Mouse (Mus musculus): ENCODE measurements at regions not wholly inside any gene's neighbourhood (a gene's known extent, or its start where the extent isn't known, plus 50 kb on each side); places are given as distances from the start of the nearest gene placed in this dataset.

DNA sequence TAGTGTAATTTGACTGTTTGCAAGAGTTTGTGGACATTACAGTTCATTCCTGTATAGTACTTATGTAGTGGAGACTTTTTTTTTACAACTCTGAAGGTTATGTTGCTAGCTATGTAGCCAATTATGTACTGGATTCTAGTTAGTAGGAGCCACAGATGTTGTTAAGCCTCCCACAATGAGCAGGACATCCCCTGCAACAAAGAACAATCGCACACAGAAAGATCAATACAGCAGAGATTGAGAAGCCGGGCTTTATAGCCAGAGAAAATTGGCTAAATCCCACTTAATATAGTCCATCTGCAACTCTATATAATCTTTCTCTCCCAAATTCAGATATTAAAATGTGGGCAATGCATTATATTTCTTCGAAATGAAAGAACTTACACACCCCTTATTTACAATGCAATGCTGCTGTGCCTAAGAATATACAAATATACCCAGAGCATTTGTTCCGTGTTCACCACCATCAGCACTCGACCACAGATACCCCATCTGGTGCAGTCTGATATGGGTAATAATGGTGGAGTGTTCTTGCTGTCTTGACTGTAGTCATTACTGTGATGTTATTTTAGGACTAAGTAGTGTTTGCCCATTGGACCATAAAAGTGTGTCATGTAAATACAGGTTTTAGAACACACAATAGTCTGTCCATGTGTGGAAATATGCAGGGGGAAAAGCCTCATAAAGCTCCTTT lies 1351.9 kb upstream of the Zeb2 start:
- DNase-seq (ENCODE audit: low read depth), result no peak

DNA sequence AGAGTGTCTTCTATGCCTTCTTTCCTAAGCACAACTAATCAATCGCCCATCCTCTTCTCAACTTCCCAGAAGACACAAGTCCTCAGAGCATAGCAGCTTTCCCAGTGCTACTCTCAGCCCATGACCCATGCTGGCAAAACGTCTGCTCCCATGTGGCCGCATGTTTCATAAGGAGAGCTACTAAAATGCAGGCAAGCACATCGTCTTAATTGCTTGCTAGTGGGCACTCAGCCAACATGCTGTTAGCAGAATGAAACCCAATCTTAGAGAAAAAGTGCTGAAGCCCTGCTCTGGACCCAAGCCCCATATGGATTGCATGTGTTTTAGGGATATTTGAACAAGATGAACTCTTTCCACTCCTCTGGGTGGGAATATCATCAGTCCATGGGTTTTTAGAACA lies 1348.2 kb upstream of the Zeb2 start:
- no peak for DNase-seq (ENCODE audit: low read depth)

DNA sequence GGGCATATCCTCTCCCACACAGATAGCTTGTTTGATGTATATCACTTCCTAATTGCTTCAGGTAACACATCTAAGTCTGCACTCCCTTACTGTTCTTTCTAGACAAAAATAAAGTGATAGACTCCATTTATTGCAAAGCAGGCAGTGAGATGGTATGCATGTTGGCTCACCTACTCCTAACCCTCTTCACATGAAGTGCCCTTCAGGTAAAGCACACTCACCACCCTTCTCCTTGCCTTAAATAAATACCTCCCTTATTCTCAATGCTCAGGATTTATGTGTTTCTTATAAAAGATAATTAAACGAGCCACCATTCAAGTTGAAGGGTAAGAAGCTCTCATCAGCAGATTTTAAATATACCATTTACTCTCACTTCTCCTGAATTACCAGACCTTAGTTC lies 1347.7 kb upstream of the Zeb2 start:
- DNase-seq (ENCODE audit: low read depth), result no peak

DNA sequence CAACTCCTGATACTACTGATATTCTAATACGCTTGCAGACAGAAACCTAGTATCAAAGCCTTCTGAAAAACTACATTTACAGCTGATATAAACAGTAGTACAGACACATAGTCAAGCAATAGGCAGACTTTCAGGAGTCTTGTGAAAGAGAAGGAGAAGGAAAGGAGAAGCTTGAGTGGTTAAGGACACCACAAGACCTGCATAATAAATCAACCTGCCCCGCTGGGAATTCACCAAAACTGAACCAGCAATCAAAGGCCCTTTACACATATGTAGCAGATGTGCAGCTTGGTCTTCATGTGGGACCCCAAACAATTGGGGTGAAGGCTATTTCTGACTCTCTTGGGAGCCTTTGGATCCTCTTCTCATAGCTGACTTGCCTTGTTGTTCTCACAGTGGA lies 1345.5 kb upstream of the Zeb2 start:
- DNase-seq (ENCODE audit: low read depth), result no peak

DNA sequence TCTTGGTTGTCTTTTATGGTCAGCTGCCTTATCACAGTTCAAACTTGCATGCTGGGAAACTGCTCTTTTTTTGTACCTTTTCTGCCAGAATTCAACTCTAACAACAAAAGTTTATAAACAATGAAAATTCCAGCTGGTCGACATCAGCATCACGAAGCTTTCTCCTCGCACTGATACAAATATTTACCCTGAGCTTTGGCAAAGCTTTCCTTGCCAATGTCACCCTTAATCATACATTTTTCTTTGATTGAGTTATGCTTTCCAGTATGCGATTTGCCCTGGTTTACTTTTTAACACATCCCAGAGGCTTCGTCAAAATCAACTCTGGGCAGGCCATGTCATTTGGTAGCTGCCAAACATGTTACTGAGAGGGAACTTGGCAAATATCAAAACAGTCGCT lies 1333.5 kb upstream of the Zeb2 start:
- no peak for DNase-seq (ENCODE audit: low read depth)

DNA sequence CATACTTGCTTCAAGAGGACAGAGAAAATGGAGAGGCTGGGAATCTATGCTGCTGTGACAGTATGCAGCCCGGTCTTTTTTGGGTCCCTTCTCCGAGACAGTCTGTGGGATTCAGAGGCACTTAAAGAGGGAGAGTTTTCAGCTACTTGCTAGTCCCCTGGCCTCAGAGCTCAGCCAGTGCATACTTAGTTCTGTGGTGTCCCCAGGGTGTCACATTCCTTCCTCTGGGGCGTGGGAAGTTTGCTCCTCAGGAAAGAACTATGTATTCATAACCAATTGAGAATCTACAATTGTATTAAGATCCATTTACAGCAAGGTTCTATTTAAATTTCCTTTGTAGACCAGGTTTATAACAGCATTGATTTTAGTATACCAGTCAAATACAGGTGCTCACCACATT lies 1328.1 kb upstream of the Zeb2 start:
- DNase-seq (ENCODE audit: low read depth), result no peak

DNA sequence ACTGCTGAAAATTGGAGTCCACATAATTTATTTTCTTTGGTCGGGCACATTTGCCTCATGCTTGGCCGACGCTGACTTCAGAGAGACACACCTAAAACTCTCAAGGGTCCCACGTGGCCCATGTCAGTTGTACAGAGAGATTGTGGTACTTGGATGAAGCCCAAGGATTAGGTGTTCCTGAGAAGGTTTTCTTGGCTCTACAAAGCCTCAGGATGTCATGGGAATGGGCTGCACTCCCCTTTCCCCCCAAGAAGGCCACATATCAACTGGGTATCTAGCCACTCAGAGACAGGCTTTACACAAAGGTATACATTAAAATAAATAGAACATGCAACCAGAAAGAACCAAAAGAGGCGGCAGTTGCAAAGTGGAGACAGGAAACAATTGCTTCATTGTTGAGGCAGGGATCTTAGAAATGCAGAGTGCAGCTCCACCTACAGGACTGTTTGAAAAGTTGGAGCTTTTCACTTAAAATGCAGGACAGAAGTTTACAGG lies 1326.5 kb upstream of the Zeb2 start:
- peak; percentile 10 for DNase-seq (ENCODE audit: low read depth)

DNA sequence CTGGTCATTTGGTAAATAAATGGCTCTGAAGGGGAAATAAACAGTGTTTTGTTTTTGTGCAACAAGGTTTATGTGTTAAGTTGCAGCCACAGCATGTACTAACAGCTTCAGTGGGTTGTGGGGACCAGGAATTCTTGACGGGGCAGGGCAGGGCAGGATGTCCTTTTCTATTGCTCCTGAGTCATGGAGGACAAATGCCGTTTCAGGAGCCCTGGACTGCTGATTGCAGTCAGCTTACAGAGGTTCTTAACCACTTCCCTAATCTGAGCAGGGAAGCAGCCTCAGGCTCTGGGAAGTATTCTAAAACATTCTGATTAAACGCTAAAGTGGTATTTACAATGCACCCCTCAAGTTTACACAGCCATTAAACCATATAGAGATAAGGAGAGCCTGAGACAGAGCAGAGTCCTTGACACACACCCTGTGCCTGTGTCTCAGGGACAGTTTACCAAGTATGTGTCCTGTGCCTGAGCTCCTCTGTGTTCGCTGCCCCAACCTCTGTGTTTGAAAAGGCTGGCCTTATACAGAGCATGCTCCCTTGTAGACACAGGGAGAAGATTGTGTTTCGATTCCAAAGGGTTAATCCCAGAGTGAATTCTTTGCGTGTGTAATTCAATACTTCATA lies 1326.0 kb upstream of the Zeb2 start:
- DNase-seq (ENCODE audit: low read depth), result no peak

DNA sequence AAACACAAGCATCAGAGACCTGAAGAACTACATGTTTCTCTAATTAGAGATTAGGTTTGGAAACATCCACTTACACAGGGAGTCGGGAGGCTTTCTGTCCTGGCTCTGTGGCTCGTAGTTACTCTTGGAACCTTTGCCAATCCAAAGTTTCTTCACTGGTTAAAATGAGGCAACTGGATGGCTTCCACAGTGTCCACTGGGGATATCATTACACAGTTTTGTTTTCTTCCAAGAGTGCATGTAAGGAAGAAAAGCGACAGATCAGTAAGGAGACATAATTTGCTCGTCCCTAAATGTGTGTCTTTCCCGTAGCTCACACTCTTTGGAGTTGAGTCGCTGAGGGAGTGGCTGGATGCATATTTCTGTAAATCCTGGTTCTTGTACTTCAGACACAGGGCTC lies 1325.4 kb upstream of the Zeb2 start:
- DNase-seq (ENCODE audit: low read depth), result peak; percentile 16

DNA sequence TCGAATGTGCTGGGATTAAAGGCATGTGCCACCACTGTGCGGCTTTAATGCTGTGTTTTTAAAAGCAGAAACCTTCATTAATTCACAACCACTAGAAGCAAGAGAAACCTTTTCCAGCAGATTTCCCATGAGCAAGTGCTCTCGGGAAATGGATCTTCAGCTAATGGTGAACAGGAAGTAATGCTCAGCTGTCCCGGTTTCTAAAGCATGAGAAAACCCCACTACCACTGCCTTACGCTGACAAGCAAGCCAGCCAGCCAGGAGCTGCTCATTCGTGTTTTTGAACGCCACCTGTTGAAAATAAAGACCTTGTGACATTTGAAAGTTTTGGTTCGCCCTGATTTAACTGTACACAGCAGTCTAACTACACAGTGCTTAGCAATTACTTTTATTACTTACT lies 1324.7 kb upstream of the Zeb2 start:
- no peak for DNase-seq (ENCODE audit: low read depth)

DNA sequence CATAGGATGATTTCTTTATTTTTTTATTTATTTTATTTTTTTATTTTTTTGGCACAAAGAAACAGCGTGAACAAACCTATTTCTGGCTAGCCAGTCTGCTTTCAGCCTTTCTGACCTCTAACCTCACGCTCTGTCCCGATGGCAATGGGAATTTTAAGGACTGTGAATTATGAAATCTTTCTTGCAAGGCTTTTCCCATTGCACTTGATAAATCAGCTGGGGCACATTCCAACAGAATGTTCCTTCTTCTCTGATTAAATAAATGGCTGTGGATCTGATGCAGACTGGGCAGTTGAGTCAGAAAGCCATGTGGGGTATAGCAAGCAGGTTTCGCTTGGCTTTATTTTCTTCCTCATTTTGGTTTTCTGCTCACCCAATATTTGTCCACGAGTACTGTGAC lies 1324.2 kb upstream of the Zeb2 start:
- DNase-seq (ENCODE audit: low read depth), result no peak

DNA sequence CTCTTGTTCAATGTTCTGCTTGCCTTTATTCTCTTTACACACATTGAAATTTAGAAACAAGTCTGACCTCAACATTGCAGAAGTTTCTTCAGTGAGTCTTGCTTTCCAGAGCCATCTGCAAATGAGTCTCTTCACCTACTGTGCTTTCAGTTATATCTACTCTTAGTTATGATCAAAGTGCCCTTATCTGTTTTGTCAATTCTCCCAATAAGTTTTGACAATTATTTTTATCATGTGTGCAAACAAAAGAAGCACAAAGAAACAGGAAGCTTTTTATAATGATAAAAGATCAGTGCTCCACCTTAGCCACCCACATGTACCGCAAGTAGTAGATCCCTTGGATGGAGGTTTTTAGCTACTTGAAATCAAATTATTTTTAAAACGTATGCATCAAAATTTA lies 1322.8 kb upstream of the Zeb2 start:
- DNase-seq (ENCODE audit: low read depth), result no peak

DNA sequence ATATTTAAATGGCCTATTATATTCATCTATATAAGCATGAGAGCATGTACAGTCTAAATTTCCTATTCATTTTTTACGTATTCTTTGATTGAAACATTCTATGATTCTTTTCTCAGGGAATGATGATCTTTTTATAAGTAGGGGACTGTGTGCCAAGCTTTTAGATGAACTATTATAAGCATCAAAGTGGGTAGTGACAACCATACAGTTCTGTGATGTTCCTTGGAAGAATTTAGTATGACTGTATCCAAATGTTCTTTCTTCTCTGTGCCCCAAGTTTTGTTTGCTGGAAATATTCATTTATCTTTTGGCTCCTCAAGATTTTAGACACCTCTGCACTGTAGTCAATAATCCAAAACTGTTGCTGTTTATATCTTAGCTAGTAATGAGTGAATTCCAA lies 1301.1 kb upstream of the Zeb2 start:
- DNase-seq (ENCODE audit: low read depth), result no peak

DNA sequence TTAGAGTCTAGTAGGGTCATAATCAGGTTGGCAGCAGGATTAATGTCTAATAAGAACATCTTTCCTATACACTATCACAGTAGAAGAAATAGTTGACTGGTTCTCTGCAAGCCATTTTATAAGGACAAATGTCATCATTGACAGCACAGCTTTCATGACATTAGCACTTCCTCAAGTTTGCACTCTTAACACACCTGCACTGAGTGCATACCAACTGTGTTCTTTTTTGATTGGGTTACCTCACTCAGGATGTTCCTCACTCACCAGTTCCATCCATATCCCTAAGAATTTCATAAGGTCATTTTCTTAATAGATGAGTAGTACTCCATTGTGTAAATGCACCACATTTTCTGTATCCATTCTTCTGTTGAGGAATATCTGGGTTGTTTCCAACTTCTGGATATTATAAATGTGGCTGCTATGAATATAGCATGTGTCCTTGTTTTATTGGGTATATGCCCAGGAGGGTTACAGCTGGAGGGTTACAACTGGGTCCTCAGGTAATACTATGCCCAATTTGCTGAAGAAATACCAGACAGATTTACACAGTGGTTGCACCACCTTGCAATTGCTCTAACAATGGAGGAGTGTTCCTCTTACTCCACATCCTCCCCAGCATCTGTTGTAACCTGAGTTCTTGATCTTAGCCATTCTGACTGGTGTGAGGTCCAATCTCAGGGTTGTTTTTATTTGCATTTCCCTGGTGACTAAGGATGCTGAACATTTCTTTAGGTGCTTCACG lies 1285.3 kb upstream of the Zeb2 start:
- no peak for DNase-seq (ENCODE audit: low read depth)

DNA sequence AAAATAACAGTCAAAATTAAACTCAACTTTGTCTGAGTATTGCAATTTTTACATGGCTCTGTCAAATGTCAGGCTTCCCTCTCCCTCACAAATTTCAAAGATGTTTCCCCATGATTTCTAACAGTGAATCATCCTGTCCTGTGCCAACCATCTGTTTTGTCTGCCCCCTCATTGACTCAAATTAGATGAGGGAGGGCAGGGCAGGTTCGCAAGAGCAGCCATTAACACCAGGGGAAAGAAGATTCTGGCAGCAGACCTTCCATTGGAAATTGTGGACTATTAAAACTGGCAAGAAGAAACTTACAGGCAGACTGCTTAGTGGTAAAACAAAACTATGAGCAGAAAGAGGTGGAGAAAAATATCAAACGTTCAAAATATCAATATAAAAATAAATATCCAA lies 1277.0 kb upstream of the Zeb2 start:
- DNase-seq (ENCODE audit: low read depth), result no peak

DNA sequence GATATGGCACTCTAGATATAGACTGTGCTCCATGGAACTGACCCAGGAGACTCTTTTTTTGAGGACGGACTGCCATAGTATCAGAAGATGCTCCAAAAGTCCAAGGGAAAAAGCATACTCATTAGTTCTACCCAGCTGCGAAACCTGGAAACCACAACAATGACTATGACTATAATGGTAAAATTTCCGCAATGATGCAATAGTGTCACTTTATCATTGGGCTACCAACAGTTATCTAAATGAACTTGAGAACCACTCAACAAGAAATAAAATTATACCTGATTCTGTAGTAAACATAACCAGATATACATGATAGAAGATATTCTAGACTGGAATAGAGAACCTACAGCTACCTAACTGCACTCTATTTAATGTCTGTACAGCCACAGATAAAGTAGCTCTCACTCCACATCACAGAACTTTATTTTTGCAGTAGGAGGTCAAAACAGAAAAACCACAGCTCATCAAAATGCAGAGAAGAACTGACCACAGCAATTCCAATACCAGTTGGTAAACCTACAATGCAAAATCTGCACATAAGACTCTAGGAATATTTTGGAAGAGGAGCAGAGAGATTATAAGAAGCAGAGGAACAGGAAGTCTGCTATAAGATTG lies 1255.8 kb upstream of the Zeb2 start:
- DNase-seq (ENCODE audit: low read depth), result no peak

DNA sequence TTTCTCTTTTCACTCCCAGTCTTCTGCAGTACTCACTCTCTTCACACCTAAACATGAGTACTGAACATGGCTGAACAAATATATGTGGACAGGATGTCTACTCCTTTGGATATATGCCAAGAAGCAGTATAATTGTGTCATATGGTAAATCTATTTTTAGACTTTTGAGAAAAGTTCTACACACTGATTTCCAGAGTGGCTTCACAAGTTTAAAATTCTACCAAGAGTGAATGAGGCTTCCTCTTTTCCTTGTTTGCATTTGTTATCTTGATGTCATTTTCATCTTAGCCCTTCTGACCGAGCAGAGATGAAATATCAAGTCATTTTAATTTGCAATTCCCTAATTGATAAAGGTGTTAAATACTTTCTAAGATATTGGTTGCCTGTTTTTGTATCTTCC lies 1254.6 kb upstream of the Zeb2 start:
- DNase-seq (ENCODE audit: low read depth), result no peak

DNA sequence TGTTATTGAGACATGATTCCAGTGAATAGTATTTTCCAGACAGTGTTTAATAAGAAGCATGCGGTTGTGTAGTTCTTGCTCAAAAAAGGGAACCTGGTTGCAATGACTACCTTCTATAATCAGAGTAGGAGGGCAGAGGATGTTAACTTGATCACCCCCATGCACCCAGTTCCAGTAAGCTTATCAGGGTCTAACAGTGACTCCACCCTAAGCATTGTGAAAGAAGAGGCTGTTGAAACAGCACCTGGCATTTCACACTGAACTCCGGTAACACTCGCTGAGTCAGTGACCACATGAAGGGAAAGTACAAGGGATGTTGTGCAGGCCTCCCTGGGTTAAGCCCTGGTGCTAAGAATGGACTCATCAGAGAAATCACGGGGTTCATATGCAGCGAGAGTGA lies 1253.8 kb upstream of the Zeb2 start:
- DNase-seq (ENCODE audit: low read depth), result no peak

DNA sequence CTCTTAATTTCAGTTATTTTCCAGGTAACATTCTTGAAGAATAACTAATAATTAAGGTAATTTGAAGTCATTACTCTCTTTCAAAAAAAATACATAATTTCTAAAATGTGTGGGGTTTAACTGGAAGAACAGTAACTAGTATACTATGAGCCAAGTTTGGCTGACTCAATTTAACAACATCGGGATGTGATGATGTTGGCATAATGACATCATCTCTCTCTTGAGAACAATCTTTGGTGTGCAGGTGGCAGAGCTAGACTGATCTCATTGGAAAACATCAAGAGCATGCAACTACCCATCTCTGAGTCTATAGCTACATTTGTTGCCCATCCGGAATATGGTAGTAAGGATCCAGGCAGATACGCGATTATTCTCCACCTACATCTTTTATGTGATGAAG lies 1251.7 kb upstream of the Zeb2 start:
- no peak for DNase-seq (ENCODE audit: low read depth)

DNA sequence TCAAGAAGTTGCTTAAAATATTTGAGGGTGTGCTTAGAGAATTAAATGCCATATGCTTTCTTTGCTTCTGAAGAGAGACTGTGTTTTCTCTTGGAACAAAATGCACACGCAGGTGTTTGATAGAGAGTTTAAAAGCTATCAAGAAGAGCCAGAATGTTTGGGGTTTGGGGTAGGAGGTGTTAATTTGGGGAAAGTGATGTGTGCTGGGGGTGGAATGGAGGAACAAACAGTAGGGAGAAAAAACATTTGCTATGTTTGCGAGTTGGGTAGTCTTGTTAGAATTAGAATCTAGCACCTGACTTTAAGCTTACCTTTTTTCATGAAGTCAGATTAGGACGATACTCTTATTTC lies 1248.9 kb upstream of the Zeb2 start:
- no peak for DNase-seq (ENCODE audit: low read depth)

DNA sequence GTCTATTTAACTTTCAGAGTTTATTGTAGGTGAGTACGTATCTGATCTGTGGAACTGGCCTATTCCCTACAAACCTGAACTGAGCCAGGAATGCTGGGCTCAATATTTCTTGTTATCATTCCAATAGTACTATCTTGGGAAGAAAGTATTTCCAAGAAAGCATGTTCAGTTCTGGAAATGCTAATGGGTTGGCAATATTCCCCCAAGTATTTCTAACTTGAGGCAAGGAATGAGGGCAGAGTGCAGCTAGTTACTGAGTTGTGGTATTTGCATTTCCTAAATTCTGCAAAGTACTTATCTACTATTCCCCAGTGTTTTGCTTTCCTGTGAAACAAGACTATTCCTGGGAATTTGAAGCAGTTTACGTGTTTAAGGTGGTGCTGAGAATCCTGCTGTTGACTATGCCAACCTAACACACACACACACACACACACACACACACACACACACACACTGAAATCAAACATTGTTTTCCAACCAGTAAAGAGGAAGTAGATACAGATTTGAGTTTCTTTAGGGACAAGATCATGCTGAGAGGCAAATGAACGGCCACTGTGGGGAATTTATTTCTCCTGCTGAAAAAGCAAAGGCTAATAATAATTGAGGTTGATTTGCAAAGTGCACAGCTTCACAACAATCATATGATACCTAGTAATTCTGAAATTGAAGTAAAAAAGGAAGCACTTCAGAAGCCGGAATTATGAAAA lies 1248.4 kb upstream of the Zeb2 start:
- DNase-seq (ENCODE audit: low read depth), result no peak

DNA sequence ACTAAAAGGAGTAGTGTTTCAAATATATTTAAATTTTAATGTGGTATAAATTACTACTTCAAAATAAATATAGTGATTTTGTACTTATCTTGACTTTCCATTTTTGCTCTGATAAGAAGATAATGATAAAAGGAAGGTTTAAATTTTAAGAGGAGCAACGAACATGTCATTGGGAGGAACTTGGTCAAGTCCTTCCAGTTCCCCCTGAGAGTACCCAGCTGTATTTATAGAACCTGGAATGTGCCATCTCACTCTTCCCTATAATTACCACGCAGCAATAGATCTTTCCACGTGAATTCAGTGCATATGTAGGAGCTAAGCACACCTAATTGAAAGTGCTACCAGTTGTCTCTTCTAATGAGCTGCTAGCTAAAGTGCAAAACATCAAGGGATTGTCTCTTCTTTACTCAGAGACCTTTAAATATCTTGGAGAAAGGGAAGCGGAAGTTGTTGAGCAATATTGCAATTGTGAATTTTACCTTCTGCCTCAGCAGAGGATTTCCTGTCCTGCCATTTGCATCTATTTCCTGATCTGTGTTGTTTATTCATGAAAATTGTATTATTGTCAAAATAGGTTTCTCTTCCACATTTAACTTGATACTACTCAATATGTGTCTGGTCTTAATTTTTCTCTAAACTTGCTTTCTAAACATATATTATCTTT lies 1243.0 kb upstream of the Zeb2 start:
- DNase-seq (ENCODE audit: low read depth), result no peak
